Mouse (Mus musculus) 3T3-L1 (cell line): ENCODE measurements around the gene Tsen15.
"Not testable (repeated sequence)": the region's sequence is repeated elsewhere in the genome, so short reads cannot be mapped to it uniquely, and the experiment has no call there.

Experiments used
- DNase-seq: peaks from one replicate; pipeline ENCODE4 v3.0.0-alpha.2; 2015; ENCODE audit warnings: low read depth, low spot score

Gene Tsen15

DNA sequence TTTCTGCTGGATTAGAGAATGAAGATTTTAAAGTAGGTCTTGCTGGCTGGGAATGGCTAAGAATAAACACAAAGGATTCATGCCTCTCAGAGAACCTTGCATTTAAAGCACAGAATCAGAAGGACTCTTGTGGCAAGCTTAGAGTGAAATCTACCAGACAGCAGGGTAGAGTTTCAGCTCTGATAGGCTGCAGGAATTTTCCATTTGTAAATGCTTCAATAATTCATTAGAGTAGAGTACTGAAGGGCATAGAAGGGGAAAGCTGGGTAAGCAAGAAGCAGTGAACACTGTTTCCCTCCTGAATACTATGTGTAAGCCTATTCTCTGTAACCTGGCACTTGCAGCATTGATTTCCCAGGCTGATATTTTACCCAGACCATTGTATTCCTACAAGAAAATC, 2.8 kb upstream of the Tsen15 start:
- no peak for DNase-seq

DNA sequence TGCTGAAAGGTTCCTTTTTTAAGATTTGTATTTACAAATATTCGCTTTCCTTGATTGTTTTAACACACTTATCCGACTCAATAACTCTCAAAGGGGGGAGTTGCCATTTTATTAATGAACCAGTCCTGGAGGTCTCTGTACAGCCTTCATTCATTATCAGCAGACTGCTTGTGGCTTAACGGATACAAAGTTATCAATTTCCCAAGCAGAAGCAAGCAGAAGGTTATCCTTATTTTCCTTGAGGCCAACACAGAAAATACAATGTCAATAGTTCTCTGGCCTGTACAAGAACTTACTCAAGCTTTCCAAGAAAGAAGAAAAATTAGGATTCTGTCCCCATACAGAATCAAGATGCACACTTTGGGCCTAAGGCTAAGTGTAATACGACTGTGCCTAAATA, 795 bp downstream of the Tsen15 start:
- DNase-seq = not testable (repeated sequence)

DNA sequence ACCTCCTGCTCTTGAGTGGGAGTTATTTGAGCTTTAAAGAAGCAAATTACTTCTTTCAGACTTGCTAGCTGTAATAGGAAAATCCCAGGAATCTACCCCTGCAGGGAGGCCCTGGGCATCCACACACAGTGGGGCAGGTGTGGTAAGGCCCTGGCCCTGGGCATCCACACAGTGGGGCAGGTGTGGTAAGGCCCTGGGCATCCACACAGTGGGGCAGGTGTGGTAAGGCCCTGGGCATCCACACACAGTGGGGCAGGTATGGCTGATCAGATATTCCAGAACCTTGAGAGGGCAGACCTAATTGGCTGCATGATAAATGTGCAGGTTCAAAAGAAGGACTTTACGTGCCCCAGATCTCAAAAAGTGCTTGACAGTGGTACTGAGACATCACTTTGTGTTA, 1.9 kb downstream of the Tsen15 start:
- DNase-seq = no peak

DNA sequence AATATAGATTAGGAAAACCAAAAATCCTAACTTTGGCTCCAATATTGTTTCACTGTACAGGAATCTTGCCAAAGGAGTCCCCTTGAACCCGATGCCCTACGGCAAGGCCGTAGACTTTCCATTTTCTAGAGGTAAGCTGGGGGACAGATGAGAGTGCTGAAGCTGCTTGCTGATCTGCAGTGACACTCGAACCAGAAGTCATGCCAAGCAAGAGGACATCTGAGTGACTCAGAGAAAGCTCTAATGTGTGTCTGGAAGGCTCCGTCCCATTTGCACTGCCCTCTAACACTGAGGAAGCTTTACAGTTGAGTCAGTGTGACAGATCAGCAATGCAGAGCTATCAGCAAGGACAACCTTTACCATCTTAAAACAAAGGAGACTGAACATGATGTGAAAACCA, 8.2 kb downstream of the Tsen15 start:
- DNase-seq = no peak

DNA sequence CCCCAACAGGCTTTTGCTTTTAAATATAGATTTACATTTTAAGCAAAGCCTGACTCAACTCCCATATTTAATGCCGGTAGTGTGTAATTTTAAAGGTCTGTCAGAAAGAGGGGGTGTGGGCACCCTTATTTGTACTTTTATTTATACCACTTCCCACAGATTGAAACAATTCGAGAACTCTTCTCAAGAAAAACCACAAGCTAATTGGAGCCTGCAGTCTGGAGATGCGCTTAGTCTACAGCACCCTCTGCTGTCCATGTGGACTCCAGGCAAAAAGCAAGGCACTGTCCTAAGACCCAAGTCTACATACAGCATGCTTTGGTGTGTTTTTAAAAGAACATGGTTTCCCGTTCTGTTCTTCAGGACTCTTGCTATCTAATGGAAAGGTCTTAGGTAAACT, 17.3 kb downstream of the Tsen15 start:
- DNase-seq = peak; percentile 76

DNA sequence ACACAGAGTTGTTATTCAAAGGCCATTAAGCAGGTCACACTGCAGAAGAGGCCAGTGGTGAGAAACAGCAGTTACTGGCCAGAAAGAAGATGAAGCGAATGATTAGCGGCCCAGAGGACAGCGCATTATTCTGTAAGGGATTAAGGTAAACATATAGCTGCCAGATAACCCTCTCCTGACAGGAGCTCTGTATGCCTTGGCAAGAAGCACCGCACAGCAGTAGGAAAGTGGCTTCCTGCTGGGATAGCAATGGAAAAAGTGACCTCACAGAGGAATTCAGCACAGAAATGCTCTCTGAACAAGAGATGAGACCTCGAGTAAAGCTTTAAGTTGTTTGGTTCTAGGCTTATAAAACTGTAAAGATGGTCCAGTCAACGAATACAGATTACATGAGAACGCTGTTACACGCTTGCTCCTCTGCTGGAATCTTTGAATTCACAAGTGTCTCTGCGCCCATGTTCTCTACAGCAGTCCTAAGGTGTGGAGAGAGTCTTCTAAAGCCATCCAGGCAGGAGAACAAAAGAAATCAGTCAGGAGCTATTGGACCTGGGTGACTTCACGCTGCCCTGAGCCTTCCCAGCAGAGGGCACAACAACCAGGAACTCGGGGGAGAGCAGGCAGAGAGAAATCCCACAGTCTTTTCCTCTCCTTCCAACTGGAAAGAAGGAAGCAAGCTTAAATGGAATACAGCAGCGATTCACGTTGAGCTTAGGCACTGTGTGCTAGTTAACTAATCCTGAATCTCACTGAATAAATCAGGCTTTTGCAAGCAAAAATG, 18.0 kb downstream of the Tsen15 start:
- peak; percentile 8 for DNase-seq

DNA sequence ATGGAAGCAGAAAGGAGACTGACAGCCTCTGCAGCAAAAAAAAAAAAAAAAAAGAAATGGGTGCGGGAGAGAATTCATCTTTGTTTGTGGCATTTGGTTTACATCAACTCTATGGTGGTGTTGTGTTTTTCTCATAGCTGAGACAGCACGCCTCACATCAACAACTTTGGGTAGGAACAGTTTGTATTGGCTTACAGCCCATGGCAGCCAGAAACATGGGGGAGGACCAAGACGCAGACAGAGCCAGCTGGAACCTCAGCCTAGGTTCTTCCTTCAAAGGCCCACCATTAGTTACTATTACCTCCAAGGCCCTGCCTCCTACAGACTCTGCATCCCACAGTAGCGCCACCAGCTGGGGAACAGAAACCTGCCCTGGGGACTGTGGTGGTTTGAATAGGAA, 29.8 kb downstream of the Tsen15 start:
- no peak for DNase-seq

DNA sequence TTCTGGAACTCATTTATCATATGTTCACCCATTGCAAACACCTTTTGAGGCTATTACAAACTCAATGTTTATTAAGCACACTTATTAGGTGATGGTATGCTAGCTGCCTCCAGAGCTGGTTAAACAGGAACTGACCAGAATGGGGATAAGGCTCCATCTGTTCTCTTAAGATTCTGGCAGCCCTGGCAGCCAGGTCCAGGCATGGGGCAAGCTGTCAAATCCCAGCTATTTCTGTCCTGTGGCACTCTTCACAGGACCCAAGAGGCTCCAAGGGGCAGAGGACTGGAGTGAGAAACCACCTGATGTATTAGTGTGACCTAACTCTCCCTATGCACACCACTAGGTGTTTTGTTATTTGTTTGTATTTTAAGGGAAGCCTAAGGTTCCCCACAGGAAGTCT, 38.5 kb downstream of the Tsen15 start:
- no peak for DNase-seq

DNA sequence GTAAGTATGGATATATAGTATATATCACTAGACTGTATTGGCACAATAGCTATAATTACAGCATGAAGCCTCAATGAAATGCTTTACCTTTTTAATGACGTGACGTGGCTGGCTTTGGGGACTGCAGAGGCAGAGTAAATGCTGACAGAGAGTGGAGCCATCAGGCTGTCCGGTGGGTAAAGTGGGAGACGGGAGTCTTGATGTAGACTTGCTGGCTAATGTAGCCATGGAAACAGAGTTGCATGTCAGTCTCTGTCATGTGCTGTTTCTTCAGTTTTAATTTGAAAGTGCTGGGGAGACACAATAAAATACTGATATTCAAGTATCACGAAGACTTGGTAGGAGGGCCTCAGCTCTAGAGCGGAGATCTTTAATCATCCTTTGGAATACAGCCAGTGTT, 62.5 kb downstream of the Tsen15 start:
- DNase-seq = no peak
